Mouse (Mus musculus) thymus, postnatal 25 days (tissue): Measurements from ENCODE around the gene Emd.

ENCODE experiments used
- DNase-seq: peaks from one replicate; pipeline ENCODE4 v3.0.0; 2022

The Emd gene

DNA sequence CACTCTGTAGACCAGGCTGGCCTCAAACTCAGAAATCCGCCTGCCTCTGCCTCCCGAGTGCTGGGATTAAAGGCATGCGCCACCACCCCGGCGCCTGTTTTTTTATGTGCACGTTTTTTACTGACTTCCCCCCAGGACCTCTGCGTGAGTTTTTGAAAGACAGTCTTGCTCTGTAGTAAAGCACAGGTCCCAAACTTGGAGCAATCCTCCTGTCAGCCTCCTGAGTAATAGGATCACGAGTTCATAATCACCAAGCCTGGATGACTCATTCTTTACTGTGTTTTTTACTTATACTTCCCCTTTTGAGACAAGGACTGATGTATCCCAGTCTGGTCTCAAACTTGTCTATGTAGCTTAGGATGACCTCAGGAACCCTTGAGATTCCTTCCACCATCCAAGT, 23.4 kb downstream of the Emd start:
- no peak for DNase-seq

DNA sequence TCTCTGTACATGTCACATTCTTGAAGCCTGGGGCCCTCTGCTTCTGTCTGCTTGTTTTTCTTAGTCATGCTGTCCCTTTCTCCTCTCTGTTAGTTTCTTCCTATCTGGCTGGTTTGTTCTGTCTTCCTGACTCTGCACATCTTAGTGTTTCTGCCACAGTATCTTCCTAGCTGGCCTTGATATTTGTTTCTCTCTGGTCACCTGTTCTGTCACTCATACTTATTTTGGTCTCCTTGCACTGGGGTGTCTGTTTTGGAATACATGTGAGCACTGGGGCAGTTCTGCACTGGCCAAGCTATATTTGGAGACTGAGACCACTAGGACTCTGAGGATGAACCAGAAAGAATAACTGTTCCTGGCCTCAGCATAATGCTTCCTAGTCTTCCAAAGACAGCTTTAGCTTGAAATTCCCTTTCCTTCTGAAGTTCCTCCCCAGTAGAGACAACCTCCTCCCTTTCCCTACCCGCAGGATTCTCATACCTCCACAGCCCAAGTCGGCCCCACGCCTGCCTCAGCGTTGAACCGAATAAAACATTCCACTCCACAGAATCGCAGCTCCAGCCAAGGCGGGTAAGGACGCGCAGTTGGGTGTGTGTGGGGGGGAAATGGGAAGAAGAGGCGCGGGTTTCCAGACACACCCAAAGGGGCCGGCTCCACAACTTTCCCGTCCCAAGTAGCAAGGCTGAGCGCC, 26.7 kb downstream of the Emd start:
- DNase-seq: no peak

DNA sequence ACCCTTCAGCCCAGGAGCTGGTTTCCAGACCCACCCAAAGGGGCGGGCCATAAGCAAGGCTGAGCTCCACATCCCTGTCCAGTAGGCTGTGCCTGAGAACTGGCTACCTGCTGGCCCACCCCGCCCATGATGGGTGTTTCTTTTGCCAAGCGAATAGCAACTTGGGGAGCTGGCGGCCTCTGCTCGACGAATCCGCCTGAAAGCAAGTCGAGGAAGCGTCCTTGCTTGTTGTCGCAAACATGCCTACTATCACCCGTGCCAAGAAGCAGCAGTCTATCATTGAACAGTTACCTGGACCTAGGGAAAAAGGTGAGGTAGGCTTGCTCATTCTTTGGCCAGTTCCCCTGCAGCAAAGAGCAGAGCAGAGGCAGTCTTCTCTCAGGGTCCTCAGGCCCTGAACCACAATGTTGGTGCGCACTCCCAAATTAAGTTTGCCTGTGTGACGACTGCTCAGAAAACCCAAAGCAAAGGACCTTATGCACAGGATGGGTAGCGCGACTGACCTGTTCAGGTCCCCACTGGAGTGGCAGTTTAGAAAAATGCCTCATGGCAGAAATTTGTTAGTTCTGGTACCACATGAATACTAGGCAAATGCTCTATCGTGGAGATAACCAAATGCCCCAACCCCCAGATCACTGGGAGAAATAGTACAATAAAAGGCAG, 27.4 kb downstream of the Emd start, which contains the start of the genes Taz and Dnase1l1:
TSS of gene Taz (plus strand) at position 181 of the 663 bp plus-strand sequence.
TSS of gene Dnase1l1 (minus strand) at position 606 of the 663 bp plus-strand sequence.
- peak; percentile 52 for DNase-seq

DNA sequence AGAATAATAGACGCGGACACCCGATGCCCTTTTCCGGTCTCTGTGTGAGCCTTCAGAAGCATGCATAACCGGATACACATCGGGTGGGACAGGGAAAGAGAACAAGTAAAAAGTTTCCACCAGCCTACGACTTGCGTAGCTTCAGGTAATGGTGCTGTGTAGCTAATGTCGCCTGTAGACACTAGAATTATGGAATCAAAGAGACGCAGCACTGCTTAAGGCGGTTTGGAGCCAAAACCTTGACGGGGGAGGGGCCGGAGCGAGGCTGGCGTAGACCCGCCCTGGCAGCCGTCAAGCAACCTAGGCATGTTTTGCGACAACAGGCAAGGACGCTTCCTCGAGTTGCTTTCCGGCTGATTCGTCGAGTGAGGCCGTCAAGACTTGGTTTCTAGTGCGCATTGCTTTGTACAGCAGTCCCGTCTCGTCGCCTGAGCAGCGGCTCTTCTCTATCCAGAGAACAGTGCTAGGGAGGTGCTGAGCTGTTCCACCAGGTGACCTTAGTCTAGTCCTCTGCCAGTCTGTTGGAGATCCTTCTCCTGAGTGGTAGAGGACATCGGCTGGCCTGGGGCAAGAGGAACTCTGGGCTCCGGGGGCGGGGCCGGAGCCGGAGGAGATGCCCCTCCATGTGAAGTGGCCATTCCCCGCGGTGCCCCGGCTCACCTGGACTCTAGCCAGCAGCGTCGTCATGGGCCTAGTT, 28.1 kb downstream of the Emd start:
- DNase-seq: peak; percentile 87

DNA sequence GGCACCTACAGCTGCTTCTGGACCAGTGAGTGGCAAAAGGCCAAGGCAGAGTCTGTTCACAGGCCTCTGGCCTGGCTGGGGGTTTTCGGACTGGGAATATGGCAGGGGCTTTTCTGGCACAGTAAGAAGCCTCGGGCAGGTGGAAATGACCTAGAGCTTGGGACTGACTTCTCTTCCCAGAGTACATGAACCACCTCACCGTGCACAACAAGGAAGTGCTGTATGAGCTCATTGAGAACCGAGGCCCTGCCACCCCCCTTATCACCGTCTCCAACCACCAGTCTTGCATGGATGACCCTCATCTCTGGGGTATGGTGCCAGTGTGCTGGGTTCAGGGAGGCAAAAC, 28.6 kb downstream of the Emd start:
- DNase-seq: no peak

DNA sequence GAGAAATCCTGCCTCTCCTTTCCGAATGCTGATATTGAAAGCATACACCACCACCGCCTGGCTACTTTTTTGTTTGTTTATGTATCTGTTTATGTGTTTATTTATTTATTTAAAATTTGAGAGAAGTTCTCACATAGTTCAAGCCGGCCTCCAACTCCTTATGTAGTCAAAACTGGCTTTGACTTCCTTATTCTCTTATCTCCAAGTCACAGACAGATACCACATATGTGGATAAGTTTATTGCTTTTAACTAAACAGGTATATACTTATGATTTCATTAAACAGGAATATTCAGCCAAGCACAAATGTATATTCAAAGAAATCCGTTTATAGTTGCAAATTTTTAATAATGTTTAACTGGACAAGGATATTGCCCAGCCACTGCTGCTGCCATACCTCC, 38.9 kb downstream of the Emd start:
- no peak for DNase-seq

DNA sequence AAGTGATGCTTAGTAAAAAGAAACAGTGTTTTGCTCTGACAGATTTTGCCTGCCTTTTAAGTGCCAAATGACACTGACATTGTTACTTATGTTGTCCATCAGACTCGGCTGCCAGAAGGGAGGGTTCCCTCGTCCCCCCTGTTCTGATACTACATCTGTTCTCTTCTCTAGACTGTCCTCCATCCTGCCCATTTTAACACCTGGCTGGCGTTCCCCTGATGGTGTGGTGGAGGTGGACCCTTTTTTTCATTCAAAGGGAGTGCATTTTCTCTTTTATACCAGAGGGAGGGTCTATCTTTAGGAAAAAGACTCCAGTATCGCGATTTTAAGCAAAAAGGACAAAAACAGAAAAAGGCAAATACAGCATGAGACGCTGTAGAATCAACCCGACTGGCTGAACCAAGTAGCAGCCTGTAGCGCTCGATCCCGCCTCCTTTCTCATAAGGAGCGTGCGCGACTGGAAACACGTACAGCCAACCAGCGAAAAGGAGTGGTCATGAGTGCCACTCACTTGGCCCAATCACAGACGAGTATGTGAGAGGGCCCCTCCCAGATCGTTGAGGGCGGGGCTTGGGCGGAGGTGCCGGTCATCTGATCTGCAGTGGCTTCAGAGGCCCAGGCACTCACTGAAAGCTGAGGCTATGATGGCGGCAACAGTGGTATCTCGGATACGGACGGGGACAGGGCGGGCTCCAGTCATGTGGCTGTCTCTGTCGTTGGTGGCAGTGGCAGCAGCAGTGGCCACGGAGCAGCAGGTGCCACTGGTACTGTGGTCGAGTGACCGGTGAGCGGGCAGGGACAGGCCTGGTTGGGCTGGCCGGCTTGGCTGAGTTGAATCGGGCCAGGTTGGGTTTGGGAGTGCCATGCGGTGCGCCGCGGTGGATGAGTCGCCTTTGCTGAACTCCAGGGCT, 42.3 kb downstream of the Emd start, which contains the start of gene Atp6ap1:
TSS of gene Atp6ap1 (plus strand) at position 560 of the 911 bp plus-strand sequence.
- peak; percentile 93 for DNase-seq

DNA sequence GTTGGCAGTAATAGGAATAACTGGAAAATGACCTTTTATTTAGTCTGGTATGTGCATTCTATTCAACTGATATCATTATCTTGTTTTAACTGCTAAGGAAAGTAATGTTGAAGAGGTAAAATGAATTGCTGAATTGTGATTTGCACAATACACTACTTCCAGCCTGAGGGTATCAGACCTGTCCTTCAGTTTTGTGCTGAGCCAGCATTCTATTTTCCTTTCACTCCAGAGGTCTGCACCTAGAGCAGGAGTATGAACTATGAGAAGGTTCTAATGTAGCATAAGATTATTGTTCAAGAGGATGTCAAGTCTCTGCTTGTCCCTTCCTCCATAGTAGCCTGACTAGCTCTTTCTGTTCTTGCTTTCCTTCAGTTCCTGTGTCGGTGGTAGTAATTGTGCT, 43.9 kb downstream of the Emd start:
- no peak for DNase-seq

DNA sequence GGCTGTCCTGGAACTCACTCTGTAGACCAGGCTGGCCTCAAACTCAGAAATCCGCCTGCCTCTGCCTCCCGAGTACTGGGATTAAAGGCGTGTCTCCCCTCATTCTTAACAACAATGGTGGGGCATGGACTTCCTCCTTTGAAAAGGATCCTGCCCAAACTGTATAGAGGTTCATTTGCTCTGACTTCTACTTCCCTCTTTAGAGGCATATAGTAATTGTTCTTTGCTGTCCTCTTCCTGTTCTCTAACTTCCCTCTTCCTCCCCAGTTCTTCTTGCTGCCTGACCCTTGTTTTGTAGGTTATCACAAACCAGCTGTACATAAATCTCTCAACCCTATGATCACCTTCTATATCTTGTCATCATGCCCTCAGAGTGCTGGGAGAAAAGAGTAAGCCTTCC, 45.2 kb downstream of the Emd start:
- no peak for DNase-seq

DNA sequence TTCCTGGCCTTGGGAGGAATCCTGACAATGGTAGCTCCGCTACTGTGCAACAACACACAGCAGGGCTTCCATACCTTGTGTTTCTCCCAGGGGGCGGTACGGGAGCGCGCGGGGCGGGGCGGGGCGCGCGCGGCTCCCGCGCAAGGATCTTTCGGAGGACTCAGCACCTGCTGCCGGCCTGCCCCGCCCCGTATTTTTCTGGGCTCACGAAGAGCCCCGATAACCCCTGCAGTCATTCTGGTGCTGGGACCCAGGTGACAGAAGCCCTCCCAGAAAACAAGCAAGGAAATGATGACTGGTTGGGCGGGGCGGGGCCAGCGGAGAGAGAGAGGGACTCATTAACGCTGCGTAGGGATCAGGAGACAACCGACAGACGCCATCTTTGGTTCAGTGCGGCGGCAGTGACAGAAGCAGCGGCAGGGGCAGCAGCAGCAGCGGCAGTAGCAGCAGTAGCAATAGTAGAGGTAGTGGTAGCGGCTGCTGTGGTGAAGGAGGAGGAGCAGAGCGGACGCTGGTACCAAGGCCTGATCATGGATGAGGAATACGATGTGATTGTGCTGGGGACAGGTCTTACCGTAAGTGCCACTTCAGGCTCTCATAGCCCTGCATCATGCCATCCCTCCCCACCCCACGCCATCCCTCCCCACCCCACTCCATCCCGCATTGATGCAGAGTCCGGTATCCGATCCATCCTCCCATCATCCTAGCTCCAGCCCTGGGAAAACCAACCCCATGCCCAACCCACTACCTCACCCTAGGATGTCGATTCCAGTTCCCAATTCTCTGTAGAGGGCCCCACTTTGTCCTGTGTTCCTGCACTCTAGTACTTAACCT, 50.6 kb downstream of the Emd start, which contains the start of gene Gdi1:
TSS of gene Gdi1 (plus strand) at position 132 of the 834 bp plus-strand sequence.
- DNase-seq: peak; percentile 83
